Mouse (Mus musculus) embryonic facial prominence, embryonic 10.5 days (tissue): Measurements from ENCODE around the gene Fyb2. TPM values are rescaled to one million over a fixed set of nuclear protein-coding genes. Genes with fewer than 3 reads are reported as not detected.
"Not testable (repeated sequence)": the region's sequence is repeated elsewhere in the genome, so short reads cannot be mapped to it uniquely, and the experiment has no call there.

Experiments
- DNase-seq: peaks from one replicate; pipeline ENCODE4 v3.0.0-alpha.2; 2017; ENCODE audit warnings: low spot score
- H3K27ac ChIP-seq: fragments of 300-500 bp; sonication (generic); replicated peaks from 2 replicates; pipeline ENCODE4 v1.5.1; 2016; ENCODE audit warnings: mild to moderate bottlenecking
- H3K27me3 ChIP-seq: fragments of 300-500 bp; sonication (generic); replicated peaks from 2 replicates; pipeline ENCODE4 v1.6.1; 2016; ENCODE audit warnings: low read depth, mild to moderate bottlenecking; ENCODE audit not compliant: poor library complexity, severe bottlenecking
- H3K36me3 ChIP-seq: fragments of 300-500 bp; sonication (generic); replicated peaks from 2 replicates; pipeline ENCODE4 v1.6.1; 2016; ENCODE audit warnings: mild to moderate bottlenecking, moderate library complexity
- H3K4me1 ChIP-seq: fragments of 300-500 bp; sonication (generic); 2 replicates; pipeline ENCODE4 v1.6.1; 2016
- H3K4me3 ChIP-seq: fragments of 300-500 bp; sonication (generic); 2 replicates; pipeline ENCODE4 v1.5.1; 2016; ENCODE audit warnings: mild to moderate bottlenecking, moderate library complexity
- H3K9me3 ChIP-seq: fragments of 300-500 bp; sonication (generic); 2 replicates; pipeline ENCODE4 v1.6.1; 2016; ENCODE audit warnings: mild to moderate bottlenecking
- WGBS: fragments of 180-500 bp; shearing (Covaris S2); methylation state at CpG from one replicate; pipeline ENCODE4 v1.1.7; 2016; 5-methylcytosine and 5-hydroxymethylcytosine counted together
- polyA plus RNA-seq: library from polyadenylated mRNA; unstranded; fragments of >200 nt; fragmentation: Nextera tagmentation; extraction: Ambion mirVana; gene quantifications from 2 replicates; pipeline ENCODE4 v1.2.1, GENCODE M21; 2016

The Fyb2 gene
- polyA plus RNA-seq, 1 experiment from 2014 or later: 0.21 TPM

DNA sequence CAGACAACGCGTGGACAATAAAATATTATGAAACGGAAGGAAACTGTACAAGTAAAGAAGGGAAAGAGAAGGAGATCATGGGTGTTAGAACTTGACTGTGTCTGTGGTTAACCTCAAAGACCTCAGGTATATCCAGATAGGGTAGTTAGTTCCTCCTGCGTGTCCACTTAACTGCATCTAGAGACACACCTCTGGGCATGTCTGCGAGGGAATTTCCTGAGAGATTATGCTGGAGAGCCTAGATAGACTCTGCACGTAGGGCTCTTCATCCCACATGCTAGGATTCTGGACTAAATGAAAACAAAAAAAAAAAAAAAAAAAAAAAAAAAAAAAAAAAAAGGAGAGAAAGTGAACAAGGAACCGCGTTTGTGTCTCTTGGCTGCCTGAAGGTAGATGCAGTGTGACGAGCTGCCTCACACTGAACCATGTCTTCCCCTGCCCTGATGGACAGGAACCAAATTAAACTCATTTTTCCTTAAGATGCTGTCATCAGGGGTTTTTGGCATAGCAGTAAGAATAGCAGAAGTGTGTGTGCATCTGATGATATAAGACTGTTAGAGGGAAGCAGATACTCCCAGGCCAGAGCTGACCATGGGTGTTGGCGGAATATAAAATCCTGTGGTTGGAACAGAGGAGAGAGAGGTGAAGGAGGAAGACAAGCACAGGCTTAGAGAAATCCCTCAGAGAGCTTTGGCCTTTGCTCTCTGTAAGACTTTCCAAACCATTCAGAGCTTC, 80.1 kb downstream of the Fyb2 start:
- H3K36me3 ChIP-seq: no peaks in the 10 kb centered on the region
- H3K9me3 ChIP-seq: no peaks in the 10 kb centered on the region
- no peaks in the 10 kb centered on the region for H3K27me3 ChIP-seq
- no peaks in the 10 kb centered on the region for H3K4me1 ChIP-seq
- no peak overlapping the region for H3K27ac ChIP-seq
- no peak overlapping the region for H3K4me3 ChIP-seq
- WGBS: 89% methylated on average over 10 of the region's 10 CpGs
- DNase-seq: no peak

- Histone ChIP-seq H3K4me3 (no peak overlapping the region), H3K4me1 (no peaks in the 10 kb centered on the region), H3K36me3 (no peaks in the 10 kb centered on the region), H3K27me3 (no peaks in the 10 kb centered on the region), H3K9me3 (no peaks in the 10 kb centered on the region), H3K27ac (no peak overlapping the region)
- 49% methylated on average over 5 of the region's 5 CpGs for WGBS
- DNase-seq: no peak
Measured at GRCm38 (mm10) chr4:104999702-105000101, 86.4 kb downstream of the Fyb2 start.

GRCm38 (mm10) chr4:105001736-105002135, 88.5 kb downstream of the Fyb2 start:
- no peaks in the 10 kb centered on the region for H3K9me3 ChIP-seq
- H3K27me3 ChIP-seq: no peaks in the 10 kb centered on the region
- DNase-seq: no peak
- no peak overlapping the region for H3K27ac ChIP-seq
- H3K4me1 ChIP-seq: no peaks in the 10 kb centered on the region
- 78% methylated on average over 1 of the region's 1 CpGs for WGBS
- H3K4me3 ChIP-seq: no peak overlapping the region
- no peaks in the 10 kb centered on the region for H3K36me3 ChIP-seq

DNA sequence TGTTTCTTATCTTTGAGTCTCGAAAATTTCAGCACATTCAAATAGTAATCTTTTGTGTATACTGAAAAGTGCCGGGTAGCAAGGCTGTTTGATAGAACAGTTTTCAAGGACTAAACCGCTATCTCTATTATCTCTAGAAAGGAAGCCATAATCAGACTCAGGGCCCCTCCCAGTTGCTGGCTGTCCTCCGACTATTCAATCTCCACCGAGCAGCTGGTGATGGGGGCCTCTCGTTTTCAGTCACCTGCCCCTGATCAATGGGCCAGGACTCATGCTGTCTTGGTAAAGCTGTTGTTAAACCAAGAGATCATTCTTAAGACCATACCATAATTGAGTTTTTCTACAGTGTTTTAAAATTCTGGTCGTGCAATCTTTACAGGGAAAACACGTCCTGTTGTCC, 90.9 kb downstream of the Fyb2 start:
- DNase-seq: no peak
- Histone ChIP-seq H3K4me1 (no peaks in the 10 kb centered on the region), H3K27ac (no peak overlapping the region), H3K36me3 (no peaks in the 10 kb centered on the region), H3K4me3 (no peak overlapping the region), H3K9me3 (no peaks in the 10 kb centered on the region), H3K27me3 (no peaks in the 10 kb centered on the region)
- WGBS: 84% methylated on average over 8 of the region's 8 CpGs

GRCm38 (mm10) chr4:105004649-105005048, 91.4 kb downstream of the Fyb2 start:
- H3K9me3 ChIP-seq, H3K4me3 ChIP-seq, DNase-seq, H3K27me3 ChIP-seq, H3K36me3 ChIP-seq, H3K27ac ChIP-seq, H3K4me1 ChIP-seq: not testable (repeated sequence)
- WGBS: 81% methylated on average over 12 of the region's 12 CpGs

- no peaks in the 10 kb centered on the region for H3K9me3 ChIP-seq
- no peak overlapping the region for H3K27ac ChIP-seq
- no peak for DNase-seq
- H3K27me3 ChIP-seq: no peaks in the 10 kb centered on the region
- 92% methylated on average over 4 of the region's 4 CpGs for WGBS
- no peaks in the 10 kb centered on the region for H3K4me1 ChIP-seq
- no peaks in the 10 kb centered on the region for H3K36me3 ChIP-seq
- no peak overlapping the region for H3K4me3 ChIP-seq
Measured at GRCm38 (mm10) chr4:105007360-105008018, 94.2 kb downstream of the Fyb2 start.

GRCm38 (mm10) chr4:105013718-105014117, 100.5 kb downstream of the Fyb2 start:
- H3K27ac ChIP-seq: no peak overlapping the region
- no peaks in the 10 kb centered on the region for H3K36me3 ChIP-seq
- H3K4me1 ChIP-seq: no peaks in the 10 kb centered on the region
- no peak for DNase-seq
- H3K27me3 ChIP-seq: no peaks in the 10 kb centered on the region
- no peak overlapping the region for H3K4me3 ChIP-seq
- no peaks in the 10 kb centered on the region for H3K9me3 ChIP-seq
- 91% methylated on average over 7 of the region's 7 CpGs for WGBS

GRCm38 (mm10) chr4:105015496-105015895, 102.2 kb downstream of the Fyb2 start:
- Histone ChIP-seq H3K9me3 (no peaks in the 10 kb centered on the region), H3K27ac (no peak overlapping the region), H3K4me3 (no peak overlapping the region), H3K4me1 (no peaks in the 10 kb centered on the region; the same call in 1 of the 2 replicates), H3K27me3 (no peaks in the 10 kb centered on the region), H3K36me3 (no peaks in the 10 kb centered on the region)
- no peak for DNase-seq
- 77% methylated on average over 6 of the region's 6 CpGs for WGBS

DNA sequence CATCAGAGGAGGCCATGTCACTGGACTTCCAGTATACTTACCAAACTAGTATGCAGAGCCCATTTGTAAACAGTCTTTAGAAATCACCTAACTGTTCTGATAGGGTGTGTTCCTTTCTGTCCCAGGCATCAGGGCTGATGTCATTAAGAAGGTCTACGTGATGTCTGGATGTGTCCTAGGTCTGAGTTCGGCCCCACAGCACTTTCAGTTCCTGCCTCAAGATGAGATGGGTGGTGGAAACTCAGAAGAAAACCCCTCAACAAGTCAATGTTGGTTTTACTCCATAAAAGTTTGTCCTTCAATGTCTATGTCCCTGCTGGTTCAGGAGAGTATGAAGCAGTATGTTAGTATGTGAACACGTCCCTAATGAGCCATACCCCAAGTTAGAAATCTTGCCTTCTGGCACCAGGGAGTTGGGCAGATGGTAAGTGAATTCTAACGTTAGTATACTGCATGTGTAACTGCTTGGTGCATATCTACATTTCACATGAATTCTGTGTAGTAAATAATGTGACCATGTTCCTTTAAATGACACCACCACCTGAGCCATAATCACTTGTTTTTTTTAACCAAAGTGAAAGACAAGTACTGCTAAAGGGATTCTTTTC, 102.9 kb downstream of the Fyb2 start:
- Histone ChIP-seq H3K27me3 (no peaks in the 10 kb centered on the region), H3K36me3 (no peaks in the 10 kb centered on the region), H3K9me3 (no peaks in the 10 kb centered on the region), H3K27ac (no peak overlapping the region), H3K4me3 (no peak overlapping the region), H3K4me1 (no peaks in the 10 kb centered on the region; the same call in 1 of the 2 replicates)
- DNase-seq: no peak
- WGBS: 87% methylated on average over 4 of the region's 4 CpGs

- DNase-seq: no peak
- Histone ChIP-seq H3K27me3 (no peaks in the 10 kb centered on the region), H3K27ac (no peak overlapping the region), H3K4me1 (no peaks in the 10 kb centered on the region), H3K36me3 (no peaks in the 10 kb centered on the region), H3K4me3 (no peak overlapping the region), H3K9me3 (no peaks in the 10 kb centered on the region)
- 82% methylated on average over 6 of the region's 6 CpGs for WGBS
Measured at GRCm38 (mm10) chr4:105027278-105027677, 114.0 kb downstream of the Fyb2 start.

DNA sequence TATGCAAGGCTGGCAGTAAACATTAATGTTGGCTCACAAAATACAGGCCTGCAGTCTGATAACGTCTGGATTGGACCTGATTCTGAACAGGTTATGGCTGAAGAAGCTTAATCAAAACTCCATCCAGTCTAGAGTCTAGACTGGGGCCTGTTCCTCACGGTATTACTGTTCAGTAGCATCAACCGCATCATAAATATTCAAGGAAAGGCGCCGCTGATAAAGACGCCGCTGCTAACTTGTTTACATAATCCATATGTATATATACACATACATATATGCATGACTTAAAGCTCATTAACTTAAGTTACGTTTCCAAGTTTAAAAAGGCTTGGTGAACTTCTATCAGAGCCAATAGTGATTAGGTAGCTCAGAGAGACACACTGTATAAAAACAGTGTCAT, 117.8 kb downstream of the Fyb2 start:
- no peak overlapping the region for H3K4me3 ChIP-seq
- 83% methylated on average over 8 of the region's 8 CpGs for WGBS
- H3K27ac ChIP-seq: no peak overlapping the region
- no peaks in the 10 kb centered on the region for H3K4me1 ChIP-seq
- H3K36me3 ChIP-seq: no peaks in the 10 kb centered on the region
- no peaks in the 10 kb centered on the region for H3K27me3 ChIP-seq
- DNase-seq: no peak
- H3K9me3 ChIP-seq: no peaks in the 10 kb centered on the region

DNA sequence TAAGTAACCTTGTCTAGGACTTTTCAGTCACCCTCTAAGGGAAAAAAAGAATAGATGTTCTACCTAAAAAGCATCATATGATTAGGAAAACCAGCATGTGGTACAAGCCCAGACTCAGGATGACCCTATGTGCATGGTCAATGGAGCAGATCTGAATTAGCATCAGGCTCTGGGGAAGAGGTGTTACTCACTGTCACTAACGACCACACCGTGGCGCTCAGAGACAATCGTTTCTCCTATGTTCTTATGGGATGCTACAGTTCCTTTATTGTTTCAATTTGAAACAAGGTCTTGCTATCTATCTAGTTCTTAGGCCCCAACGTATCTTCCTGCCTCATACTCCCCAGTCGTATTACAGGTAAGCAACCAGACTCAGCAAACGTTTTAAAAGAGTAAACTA, 119.9 kb downstream of the Fyb2 start:
- no peak for DNase-seq
- H3K4me1 ChIP-seq: no peaks in the 10 kb centered on the region
- H3K27me3 ChIP-seq: no peaks in the 10 kb centered on the region
- no peak overlapping the region for H3K27ac ChIP-seq
- H3K36me3 ChIP-seq: no peaks in the 10 kb centered on the region
- no peaks in the 10 kb centered on the region for H3K9me3 ChIP-seq
- H3K4me3 ChIP-seq: no peak overlapping the region
- WGBS: 48% methylated on average over 7 of the region's 7 CpGs

- DNase-seq: no peak
- H3K9me3 ChIP-seq: no peaks in the 10 kb centered on the region
- no peak overlapping the region for H3K4me3 ChIP-seq
- H3K27me3 ChIP-seq: no peaks in the 10 kb centered on the region
- no peak overlapping the region for H3K27ac ChIP-seq
- H3K36me3 ChIP-seq: no peaks in the 10 kb centered on the region
- no peaks in the 10 kb centered on the region for H3K4me1 ChIP-seq
Measured at GRCm38 (mm10) chr4:105034259-105034658, 121.0 kb downstream of the Fyb2 start.
